Mouse (Mus musculus): ENCODE results near the gene Pik3c2a. TPM values are rescaled to one million over a fixed set of nuclear protein-coding genes. Genes with fewer than 3 reads are reported as not detected.
A peak's percentile ranks its signal among the peaks of the same experiment; 100 is the strongest.

Gene Pik3c2a
- total and polyA plus RNA-seq, 3 experiments: 2.6 to 3.9 TPM; not detected in 1

DNA sequence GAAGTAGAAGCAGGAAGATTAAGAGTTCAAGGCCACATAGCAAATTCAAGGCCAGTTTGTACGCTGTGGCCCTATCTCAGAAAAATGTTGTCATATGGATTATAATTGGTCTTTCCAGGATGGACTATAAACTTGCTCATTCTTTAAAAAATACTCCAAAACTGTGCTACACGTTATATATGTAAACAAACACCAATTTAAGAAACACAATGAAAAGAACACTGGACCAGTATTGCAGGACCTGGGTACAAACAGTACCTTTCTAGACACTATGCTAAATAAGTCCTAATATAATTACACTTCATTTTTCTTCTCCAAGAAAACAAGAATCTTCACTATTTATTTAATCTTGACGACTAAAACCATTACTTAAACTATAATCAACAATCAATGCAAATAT is 11.6 kb downstream of the Pik3c2a start:
- Histone ChIP-seq H3K9me3 (replicated peaks; ENCODE audit: insufficient read depth, low read length) (no peaks in the 10 kb centered on the region), H3K27ac (ENCODE audit: control insufficient read depth, low read depth, low read length) (no peak overlapping the region), H3K27me3 (ENCODE audit: control insufficient read depth in 1 of 2, insufficient read depth in 2 of 2, low read length in 2 of 2) (no peaks in the 10 kb centered on the region), H3K4me3 (ENCODE audit: control insufficient read depth in 1 of 2, insufficient read depth in 1 of 2, low read depth in 2 of 2, low read length in 2 of 2) (no peak overlapping the region), H3K79me2 (ENCODE audit: control insufficient read depth, insufficient read depth, low read length, poor library complexity) (no peaks in the 10 kb centered on the region), H3K36me3 (ENCODE audit: control insufficient read depth in 1 of 2, insufficient read depth in 2 of 2, low read length in 2 of 2) (no peaks in the 10 kb centered on the region), H3K9ac (ENCODE audit: control insufficient read depth, low read depth, low read length, poor library complexity, severe bottlenecking) (no peak overlapping the region), H3K4me1 (ENCODE audit: control insufficient read depth in 1 of 2, insufficient read depth in 2 of 2, low read length in 2 of 2) (no peaks in the 10 kb centered on the region)
- TF ChIP-seq ZKSCAN1 (IDR thresholded peaks at IDR 0.05; ENCODE audit: low read depth, low read length) (no peak), SMC3 (IDR thresholded peaks at IDR 0.05; ENCODE audit: low read depth, low read length) (no peak), POLR2A (IDR thresholded peaks at IDR 0.05; ENCODE audit: control insufficient read depth in 1 of 2, insufficient read depth in 1 of 2, low read depth in 1 of 2, low read length in 2 of 2, poor library complexity in 1 of 2) (no peak), TCF12 (IDR thresholded peaks at IDR 0.05; ENCODE audit: low read depth, low read length) (no peak), MAZ (IDR thresholded peaks at IDR 0.05; ENCODE audit: low read depth, low read length) (no peak), USF1 (IDR thresholded peaks at IDR 0.05; ENCODE audit: low read depth, low read length) (no peak), MXI1 (IDR thresholded peaks at IDR 0.05; ENCODE audit: low read depth, low read length) (no peak)
- no peak for DNase-seq (ENCODE audit: low read depth, low spot score)

DNA sequence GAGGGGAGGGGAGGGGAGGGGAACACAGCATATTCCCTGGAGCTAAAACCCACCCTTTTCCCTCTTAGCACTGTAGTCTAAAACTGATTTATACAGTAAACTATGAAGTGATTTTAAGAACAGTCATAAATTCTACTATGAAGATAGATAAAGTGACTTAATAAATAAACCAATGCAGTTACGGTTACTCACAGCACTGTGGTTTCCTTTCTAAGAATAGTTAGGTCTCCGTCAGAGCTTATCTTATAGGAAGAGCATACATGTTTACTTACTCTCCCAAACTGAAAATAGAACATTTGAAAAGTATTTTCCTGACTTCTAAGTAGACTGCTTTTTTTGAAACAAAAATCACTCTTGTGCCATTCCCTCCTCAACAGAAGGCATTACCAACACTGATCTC is 12.3 kb downstream of the Pik3c2a start:
- H3K9ac ChIP-seq (ENCODE audit: control insufficient read depth, low read depth, low read length, poor library complexity, severe bottlenecking): no peak overlapping the region
- no peak for TF ChIP-seq MAFK (IDR thresholded peaks at IDR 0.05; ENCODE audit: borderline replicate concordance, low read depth, low read length)
- peak; percentile 19; the same call in 1 of the 2 replicates for TF ChIP-seq GATA1 (IDR thresholded peaks at IDR 0.05; ENCODE audit: low read depth, low read length)
- no peak for TF ChIP-seq TAL1 (IDR thresholded peaks at IDR 0.05; ENCODE audit: low read length)
- peak; percentile 86 for TF ChIP-seq RCOR1 (IDR thresholded peaks at IDR 0.05; ENCODE audit: low read depth, low read length)
- no peak for TF ChIP-seq ZMIZ1 (IDR thresholded peaks at IDR 0.05; ENCODE audit: low read depth, low read length)
- no peak for TF ChIP-seq BHLHE40 (IDR thresholded peaks at IDR 0.05; ENCODE audit: borderline replicate concordance, low read depth, low read length)
- no peak for TF ChIP-seq ZNF384 (IDR thresholded peaks at IDR 0.05; ENCODE audit: low read depth, low read length)
- no peak for TF ChIP-seq MEF2A (IDR thresholded peaks at IDR 0.05; ENCODE audit: extremely low read depth, insufficient replicate concordance, low read depth, low read length, poor library complexity, severe bottlenecking)
- TF ChIP-seq NELFE (IDR thresholded peaks at IDR 0.05; ENCODE audit: low read depth, low read length): no peak
- TF ChIP-seq E2F4 (IDR thresholded peaks at IDR 0.05; ENCODE audit: borderline replicate concordance, low read depth, low read length): no peak
- TF ChIP-seq ETS1 (IDR thresholded peaks at IDR 0.05; ENCODE audit: low read depth, low read length): 0 out of 2 replicates have a peak, but pooled peaks have one; percentile 14
- H3K79me2 ChIP-seq (ENCODE audit: control insufficient read depth, insufficient read depth, low read length, poor library complexity): no peaks in the 10 kb centered on the region
- no peaks in the 10 kb centered on the region for H3K4me1 ChIP-seq (ENCODE audit: control insufficient read depth in 1 of 2, insufficient read depth in 2 of 2, low read length in 2 of 2)
- peak; percentile 27 for DNase-seq (ENCODE audit: low read depth, low spot score)
- no peaks in the 10 kb centered on the region for H3K36me3 ChIP-seq (ENCODE audit: control insufficient read depth in 1 of 2, insufficient read depth in 2 of 2, low read length in 2 of 2)
- no peak overlapping the region for H3K27ac ChIP-seq (ENCODE audit: control insufficient read depth, low read depth, low read length)
- no peaks in the 10 kb centered on the region for H3K9me3 ChIP-seq (replicated peaks; ENCODE audit: insufficient read depth, low read length)
- no peak overlapping the region for H3K4me3 ChIP-seq (ENCODE audit: control insufficient read depth in 1 of 2, insufficient read depth in 1 of 2, low read depth in 2 of 2, low read length in 2 of 2)
- no peaks in the 10 kb centered on the region for H3K27me3 ChIP-seq (ENCODE audit: control insufficient read depth in 1 of 2, insufficient read depth in 2 of 2, low read length in 2 of 2)
